Mouse (Mus musculus) kidney, adult 8-10 months (tissue): ENCODE measurements around the gene Prdm15.
A peak's percentile ranks its signal among the peaks of the same experiment; 100 is the strongest.

ENCODE experiments used
- DNase-seq, 2 experiments: peaks; one replicate each; pipeline ENCODE4 v3.0.0; 2022

The Prdm15 gene

GRCm38 (mm10) chr16:97817414-97817813, 34.2 kb downstream of the Prdm15 start:
- DNase-seq = no peak

DNA sequence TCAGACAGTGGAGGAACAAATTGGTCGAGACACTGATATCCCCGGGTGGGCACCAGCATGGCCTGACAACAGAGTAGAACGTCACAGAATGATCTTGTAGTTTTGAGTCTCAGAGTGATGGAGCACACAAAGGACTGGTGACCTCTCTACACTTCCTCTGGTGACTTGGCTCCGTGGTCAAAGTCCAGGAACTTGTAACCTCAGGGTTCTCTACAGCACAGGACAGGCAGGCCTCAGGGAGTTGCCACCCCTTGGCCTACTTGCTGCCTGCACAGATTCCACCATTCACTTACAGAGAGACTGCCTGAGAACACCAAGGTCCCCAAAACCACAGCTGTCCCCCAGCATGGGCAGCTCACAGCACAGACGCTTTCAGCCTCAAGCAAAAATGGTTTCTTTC, 36.4 kb downstream of the Prdm15 start:
- peak in 1 of 2 experiments; percentile 13 for DNase-seq

DNA sequence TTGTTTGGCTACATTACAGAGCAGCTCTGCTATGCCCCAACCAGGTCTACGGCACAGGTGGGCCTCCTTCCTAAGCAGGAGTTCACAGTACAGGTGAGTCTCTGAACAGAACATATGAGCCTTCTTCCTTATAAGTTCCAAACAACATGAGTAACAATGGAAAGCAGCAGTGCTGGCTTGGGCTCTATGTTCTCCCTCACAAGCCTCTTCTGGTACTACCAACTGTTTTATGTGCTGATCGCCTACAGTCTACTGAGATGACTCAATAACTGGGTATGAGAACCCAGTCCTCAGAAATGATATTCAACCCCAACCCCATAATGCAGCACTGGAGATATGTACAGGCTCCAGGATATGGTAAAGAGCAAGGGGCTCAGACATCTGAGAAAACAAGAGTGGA, 37.6 kb downstream of the Prdm15 start:
- DNase-seq = no peak

DNA sequence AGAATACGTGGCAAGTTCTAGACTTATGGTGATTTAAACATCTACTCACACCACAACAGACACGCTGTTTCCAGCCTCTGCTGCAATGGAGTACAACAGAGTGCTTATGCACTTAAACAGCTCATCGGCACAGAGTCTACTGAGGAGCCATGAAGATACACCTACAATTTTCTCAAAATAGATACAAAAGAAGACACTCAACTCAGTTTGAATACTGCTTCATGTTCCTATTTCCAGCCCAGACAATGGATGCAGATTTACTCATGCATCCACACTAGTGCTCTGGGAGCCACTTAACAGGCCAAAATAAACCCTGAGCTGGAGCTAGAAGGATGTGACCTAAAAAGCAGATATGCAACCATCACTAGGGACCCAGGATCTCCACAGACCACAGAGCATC, 42.8 kb downstream of the Prdm15 start:
- no peak for DNase-seq

DNA sequence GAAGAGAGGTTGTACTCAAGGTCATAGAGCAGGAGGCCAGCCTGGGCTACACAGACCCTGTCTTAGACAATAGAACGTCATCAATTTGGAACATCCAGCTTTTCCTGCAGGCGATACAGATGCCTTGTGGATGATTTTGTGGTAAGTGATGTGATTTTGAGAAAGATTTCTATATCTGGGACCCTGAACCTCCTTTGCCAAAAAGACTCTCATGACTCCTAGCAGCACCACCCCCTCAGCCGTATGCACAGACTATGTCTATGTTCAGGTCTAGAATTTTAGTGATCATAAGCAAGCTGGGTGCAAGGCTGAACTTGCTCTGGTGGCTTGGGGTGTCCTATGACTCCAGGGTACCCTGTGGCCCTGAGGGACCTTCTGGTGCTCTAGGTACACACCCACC, 46.0 kb downstream of the Prdm15 start:
- no peak for DNase-seq

GRCm38 (mm10) chr16:97804680-97805547, 46.7 kb downstream of the Prdm15 start:
- peak; percentile 73 to 90 for DNase-seq

- DNase-seq = no peak
These were observed 53.4 kb downstream of the Prdm15 start for GRCm38 (mm10) chr16:97797950-97798869.

GRCm38 (mm10) chr16:97797212-97797611, 54.4 kb downstream of the Prdm15 start:
- no peak for DNase-seq

- DNase-seq = no peak
These were observed 57.4 kb downstream of the Prdm15 start for GRCm38 (mm10) chr16:97794256-97794655.

- no peak for DNase-seq
These were observed 68.6 kb downstream of the Prdm15 start for GRCm38 (mm10) chr16:97783057-97783456.

DNA sequence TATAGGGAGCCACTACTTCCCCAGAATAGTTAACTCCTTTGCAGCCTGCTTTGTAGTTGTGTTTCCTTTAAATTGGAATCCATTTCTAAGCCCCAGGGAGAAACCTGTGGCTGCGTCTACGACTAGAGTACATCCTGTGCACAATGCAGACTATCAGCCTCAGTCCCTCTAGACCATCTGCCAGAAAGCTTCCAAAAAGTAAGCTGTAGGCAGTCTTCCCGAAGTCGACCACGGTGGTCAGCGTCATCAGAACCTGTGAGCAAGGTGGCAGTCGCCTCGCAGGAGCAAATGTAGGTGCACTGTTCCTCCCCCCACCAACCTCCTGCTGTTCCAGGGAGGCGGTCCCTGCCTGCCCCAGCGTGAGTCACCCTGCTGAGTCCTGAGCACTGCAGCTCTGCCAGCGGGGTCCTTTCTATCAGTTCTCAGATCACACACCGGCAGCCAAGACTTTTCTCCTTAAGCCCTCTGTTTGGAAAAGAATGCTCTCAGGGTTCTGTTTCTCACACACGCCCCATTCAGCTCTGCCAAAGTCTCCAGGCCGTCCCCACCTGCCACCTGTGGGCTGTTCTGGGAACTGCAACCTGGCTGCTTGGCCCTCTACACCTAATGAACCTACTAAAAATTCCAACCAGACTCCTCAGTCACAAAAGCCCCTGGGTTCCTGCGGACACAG, 73.2 kb downstream of the Prdm15 start:
- peak; percentile 74 to 90 for DNase-seq

- DNase-seq = no peak
These were observed 85.1 kb downstream of the Prdm15 start for GRCm38 (mm10) chr16:97766501-97766900.

DNA sequence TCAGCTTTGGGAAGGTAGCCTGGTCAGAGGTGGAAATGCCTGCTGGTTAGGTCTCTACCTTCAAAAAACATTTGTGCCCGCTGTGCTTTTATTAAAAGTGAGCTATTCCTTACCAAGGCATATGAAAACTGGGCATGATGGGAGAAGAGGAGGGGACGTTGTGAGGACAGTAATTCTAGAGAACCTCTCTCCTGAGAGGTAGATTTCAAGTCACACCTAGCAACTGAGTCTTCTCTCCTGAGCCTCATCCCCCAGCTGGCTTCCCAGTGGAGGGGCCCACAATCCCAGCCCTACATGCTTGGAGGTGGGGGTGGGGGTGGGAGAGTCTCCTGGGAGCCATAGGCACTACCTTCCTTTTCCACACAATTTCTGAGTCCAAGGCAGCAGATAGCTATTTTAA, 87.0 kb downstream of the Prdm15 start:
- DNase-seq = no peak

- DNase-seq = no peak
These were observed 87.7 kb downstream of the Prdm15 start for GRCm38 (mm10) chr16:97763990-97764340.

GRCm38 (mm10) chr16:97763061-97763989, 88.3 kb downstream of the Prdm15 start, which contains the start of gene Ripk4:
Gene Ripk4, minus strand, starts transcription at chr16:97763787.
- DNase-seq = peak; percentile 80 to 81

- DNase-seq = peak in 1 of 2 experiments; percentile 24
These were observed 89.9 kb downstream of the Prdm15 start for GRCm38 (mm10) chr16:97761782-97762181.

- DNase-seq = no peak
These were observed 92.0 kb downstream of the Prdm15 start for GRCm38 (mm10) chr16:97759681-97760080.

- peak; percentile 84 to 91 for DNase-seq
These were observed 93.4 kb downstream of the Prdm15 start for GRCm38 (mm10) chr16:97758288-97758687.

DNA sequence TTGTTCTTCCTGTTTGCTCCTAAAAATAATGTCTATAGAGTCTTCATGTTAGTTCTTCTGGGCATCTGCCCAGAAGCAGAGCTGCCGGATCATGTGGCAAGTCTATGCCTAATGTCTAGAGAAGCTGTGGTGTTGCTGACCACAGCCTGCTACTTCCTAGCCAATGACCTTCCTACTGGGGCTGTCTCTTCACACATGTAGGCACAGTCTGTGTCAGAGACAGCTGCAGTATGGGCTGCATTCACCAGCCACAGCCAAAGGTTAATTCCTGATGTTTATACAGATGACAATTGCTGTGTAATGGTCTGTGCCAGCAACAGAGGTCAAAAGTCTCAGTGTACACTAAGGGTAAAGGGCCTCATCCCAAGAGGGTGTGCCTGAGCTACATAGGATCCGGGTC, 95.2 kb downstream of the Prdm15 start:
- no peak for DNase-seq

GRCm38 (mm10) chr16:97752316-97752941, 99.2 kb downstream of the Prdm15 start:
- DNase-seq = no peak

DNA sequence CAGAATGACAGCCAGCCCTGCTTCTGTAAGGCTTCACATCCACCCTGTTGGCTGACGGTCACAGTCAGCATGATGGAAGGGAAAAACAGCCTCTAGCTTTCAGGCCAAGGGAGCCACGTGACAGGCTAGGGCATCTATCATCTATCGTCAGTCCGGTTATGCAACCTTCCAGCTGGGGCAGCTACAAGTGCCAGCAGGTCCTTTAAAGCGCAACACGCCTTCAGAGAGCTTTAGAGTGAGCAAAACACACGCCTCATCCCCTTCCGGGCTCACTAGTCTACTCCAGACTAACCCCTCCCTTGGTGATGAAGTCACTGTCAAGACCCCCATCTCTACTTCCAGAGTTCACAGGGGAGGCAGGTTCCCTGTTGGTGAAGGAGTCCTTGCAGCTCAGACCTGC, 99.8 kb downstream of the Prdm15 start:
- peak; percentile 80 to 85 for DNase-seq
